Mouse (Mus musculus) midbrain, embryonic 14.5 days (tissue): ENCODE measurements at regions not wholly inside any gene's neighbourhood (a gene's known extent, or its start where the extent isn't known, plus 50 kb on each side); places are given as distances from the start of the nearest gene placed in this dataset.

Experiments used
- ATAC-seq: fragments of 200-750 bp; cut with Nextera tagmentation; 2 replicates; pipeline ENCODE4 v1.8.0; 2017; ENCODE audit warnings: moderate number of reproducible peaks, moderate library complexity; ENCODE audit not compliant: low FRiP score, low TSS enrichment
- DNase-seq: peaks from one replicate; pipeline ENCODE4 v3.0.0-alpha.2; 2015
- H3K27ac ChIP-seq: fragments of 300-500 bp; sonication (generic); replicated peaks from 2 replicates; pipeline ENCODE4 v1.5.1; 2014; ENCODE audit warnings: mild to moderate bottlenecking, low read depth, low read length, moderate library complexity
- H3K27me3 ChIP-seq: fragments of 300-500 bp; sonication (generic); 2 replicates; pipeline ENCODE4 v1.6.1; 2014; ENCODE audit warnings: low read length, control low read depth, mixed read lengths; ENCODE audit not compliant: control insufficient read depth, insufficient read depth
- H3K36me3 ChIP-seq: fragments of 300-500 bp; sonication (generic); 2 replicates; pipeline ENCODE4 v1.6.1; 2014; ENCODE audit warnings: low read length, control low read depth; ENCODE audit not compliant: control insufficient read depth, insufficient read depth
- H3K4me1 ChIP-seq: fragments of 300-500 bp; sonication (generic); 2 replicates; pipeline ENCODE4 v1.6.1; 2014; ENCODE audit warnings: mild to moderate bottlenecking, antibody characterized with exemption, low read length, control low read depth; ENCODE audit not compliant: control insufficient read depth, insufficient read depth
- H3K4me2 ChIP-seq: fragments of 300-500 bp; sonication (generic); 2 replicates; pipeline ENCODE4 v1.6.1; 2014; ENCODE audit warnings: mild to moderate bottlenecking, low read length, moderate library complexity
- H3K4me3 ChIP-seq: fragments of 300-500 bp; sonication (generic); replicated peaks from 2 replicates; pipeline ENCODE4 v1.5.1; 2014; ENCODE audit warnings: low read depth, low read length
- H3K9ac ChIP-seq: fragments of 300-500 bp; sonication (generic); replicated peaks from 2 replicates; pipeline ENCODE4 v1.6.1; 2014; ENCODE audit warnings: mild to moderate bottlenecking, low read length, moderate library complexity
- H3K9me3 ChIP-seq: fragments of 300-500 bp; sonication (generic); 2 replicates; pipeline ENCODE4 v1.6.1; 2016; ENCODE audit warnings: low read length, control low read depth, mixed read lengths; ENCODE audit not compliant: control insufficient read depth
- WGBS: fragments of 180-500 bp; shearing (Covaris S2); extraction: QIAGEN DNeasy Blood & Tissue Kit; methylation state at CpG from one replicate; pipeline ENCODE4 v1.1.7; 2014; 5-methylcytosine and 5-hydroxymethylcytosine counted together

DNA sequence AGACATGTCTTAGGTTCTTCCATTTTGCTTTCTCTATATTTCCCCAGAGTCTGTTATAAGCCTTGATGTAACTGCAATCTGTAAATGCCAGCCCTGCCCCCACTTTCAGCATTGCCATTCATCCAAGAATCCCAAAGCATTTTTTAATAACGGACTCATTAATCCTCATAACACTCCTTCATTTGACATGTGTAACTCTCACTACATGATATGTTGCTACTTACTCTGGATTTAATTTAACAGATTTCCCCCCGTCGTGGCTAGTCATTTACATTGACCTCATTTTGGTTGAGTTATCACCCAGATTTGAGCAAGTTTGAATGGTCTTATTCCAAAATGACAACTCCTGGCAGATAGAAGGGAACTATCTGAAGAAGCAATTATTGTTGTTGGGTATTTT is 116.2 kb upstream of the Npvf start:
- Histone ChIP-seq H3K27me3 (no peaks in the 10 kb centered on the region), H3K9ac (no peak overlapping the region), H3K9me3 (no peaks in the 10 kb centered on the region), H3K36me3 (no peaks in the 10 kb centered on the region), H3K4me3 (no peak overlapping the region), H3K4me1 (peaks cover 20% of the 10 kb centered on the region), H3K4me2 (no peak overlapping the region), H3K27ac (no peak overlapping the region)
- DNase-seq (no peak), ATAC-seq (no peak)
- 72% methylated on average over 3 of the region's 3 CpGs for WGBS

- no peak overlapping the region for H3K9ac ChIP-seq
- DNase-seq (peak; percentile 49), ATAC-seq (no peak)
- H3K4me3 ChIP-seq: no peak overlapping the region
- H3K36me3 ChIP-seq: no peaks in the 10 kb centered on the region
- 44% methylated on average over 4 of the region's 4 CpGs for WGBS
- no peak overlapping the region for H3K4me2 ChIP-seq
- no peaks in the 10 kb centered on the region for H3K27me3 ChIP-seq
- peak overlapping the region; percentile 96 for H3K27ac ChIP-seq
- peaks cover 39% of the 10 kb centered on the region for H3K4me1 ChIP-seq
- no peaks in the 10 kb centered on the region for H3K9me3 ChIP-seq
These were observed 121.4 kb upstream of the Npvf start for GRCm38 (mm10) chr6:50775637-50776036.

DNA sequence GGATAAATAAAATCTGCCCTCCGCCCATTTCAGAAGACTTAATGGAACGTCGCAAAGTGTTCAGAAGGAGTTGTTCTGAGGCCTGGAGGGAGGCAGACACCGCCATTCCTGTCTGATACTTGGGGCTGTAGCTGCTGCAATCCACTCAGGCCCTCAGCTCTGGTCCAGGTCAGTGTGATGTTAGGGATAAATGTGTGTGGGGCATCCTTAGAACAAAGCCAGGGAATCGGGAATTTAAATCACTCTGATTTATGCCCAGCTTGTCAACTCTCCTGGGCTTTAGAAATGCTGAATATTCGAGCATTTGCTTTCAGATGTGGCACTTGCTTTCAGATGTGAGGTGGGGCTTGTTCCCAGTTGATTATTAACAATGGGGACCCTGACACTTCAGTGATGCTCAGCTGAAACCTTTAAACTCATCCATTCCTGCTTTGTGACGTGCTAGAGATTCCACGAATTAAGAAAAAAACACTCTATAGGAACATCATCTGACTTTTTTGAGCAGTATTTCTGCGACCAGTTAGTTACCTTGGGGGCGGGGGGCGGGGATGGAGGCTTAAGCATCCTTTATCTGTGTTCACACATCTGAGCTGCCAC is 122.1 kb upstream of the Npvf start:
- WGBS: 12% methylated on average over 11 of the region's 11 CpGs
- Histone ChIP-seq H3K4me3 (no peak overlapping the region), H3K27ac (peak overlapping the region; percentile 96), H3K9ac (peak overlapping the region; percentile 28; the same call in 1 of the 2 replicates), H3K9me3 (no peaks in the 10 kb centered on the region), H3K36me3 (no peaks in the 10 kb centered on the region), H3K4me1 (peaks cover 39% of the 10 kb centered on the region), H3K27me3 (no peaks in the 10 kb centered on the region), H3K4me2 (peak overlapping the region; percentile 36)
- ATAC-seq (peak; percentile 37), DNase-seq (peak; percentile 69)

DNA sequence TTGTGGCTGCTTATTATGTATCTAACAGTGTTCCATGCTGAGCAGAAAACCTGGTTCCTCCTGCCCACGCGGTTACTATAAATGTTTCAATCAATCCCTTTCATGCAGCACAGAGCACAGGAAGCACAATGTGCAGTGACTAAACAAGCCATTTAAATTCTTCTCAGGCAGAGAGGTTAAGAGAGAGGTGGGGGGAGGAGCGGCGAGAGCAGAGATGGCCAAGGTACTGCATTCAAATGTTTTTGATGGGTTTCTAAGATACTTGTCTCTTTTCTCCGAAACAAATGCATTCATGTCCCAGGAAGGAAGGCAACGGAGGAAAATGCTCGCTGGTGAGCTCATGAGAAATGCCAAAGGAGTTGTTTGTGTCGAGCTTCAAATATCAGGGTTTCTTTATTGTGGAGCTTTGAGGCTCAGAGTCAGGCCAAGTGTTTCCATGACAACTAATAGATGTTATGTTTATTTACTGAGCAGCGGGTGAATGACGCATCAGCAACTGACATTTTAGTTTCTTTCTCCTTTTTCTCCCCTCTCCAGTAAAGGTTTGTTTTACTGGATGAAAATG is 122.8 kb upstream of the Npvf start:
- peak overlapping the region; percentile 36 for H3K4me2 ChIP-seq
- H3K36me3 ChIP-seq: no peaks in the 10 kb centered on the region
- DNase-seq (peak; percentile 88), ATAC-seq (peak; percentile 89)
- no peaks in the 10 kb centered on the region for H3K9me3 ChIP-seq
- WGBS: under 1% methylated on average over 10 of the region's 10 CpGs
- H3K4me3 ChIP-seq: no peak overlapping the region
- peaks cover 39% of the 10 kb centered on the region for H3K4me1 ChIP-seq
- H3K9ac ChIP-seq: peak overlapping the region; percentile 36
- no peaks in the 10 kb centered on the region for H3K27me3 ChIP-seq
- H3K27ac ChIP-seq: peak overlapping the region; percentile 96

GRCm38 (mm10) chr6:50777827-50778226 is 123.6 kb upstream of the Npvf start:
- WGBS: 17% methylated on average over 4 of the region's 4 CpGs
- Histone ChIP-seq H3K4me3 (no peak overlapping the region), H3K36me3 (no peaks in the 10 kb centered on the region), H3K4me1 (peaks cover 39% of the 10 kb centered on the region), H3K27ac (peak overlapping the region; percentile 96), H3K27me3 (no peaks in the 10 kb centered on the region), H3K9ac (no peak overlapping the region), H3K4me2 (peak overlapping the region; percentile 36), H3K9me3 (no peaks in the 10 kb centered on the region)
- no peak for ATAC-seq
- DNase-seq: peak; percentile 51

- Histone ChIP-seq H3K27ac (no peak overlapping the region), H3K4me1 (peaks cover 27% of the 10 kb centered on the region), H3K4me2 (no peak overlapping the region), H3K36me3 (no peaks in the 10 kb centered on the region), H3K4me3 (no peak overlapping the region), H3K9ac (no peak overlapping the region), H3K9me3 (no peaks in the 10 kb centered on the region), H3K27me3 (no peaks in the 10 kb centered on the region)
- whole genome bisulfite sequencing: 81% methylated on average over 3 of the region's 3 CpGs
- DNase-seq (no peak), ATAC-seq (no peak)
These were observed 126.4 kb upstream of the Npvf start for GRCm38 (mm10) chr6:50780677-50781076.

DNA sequence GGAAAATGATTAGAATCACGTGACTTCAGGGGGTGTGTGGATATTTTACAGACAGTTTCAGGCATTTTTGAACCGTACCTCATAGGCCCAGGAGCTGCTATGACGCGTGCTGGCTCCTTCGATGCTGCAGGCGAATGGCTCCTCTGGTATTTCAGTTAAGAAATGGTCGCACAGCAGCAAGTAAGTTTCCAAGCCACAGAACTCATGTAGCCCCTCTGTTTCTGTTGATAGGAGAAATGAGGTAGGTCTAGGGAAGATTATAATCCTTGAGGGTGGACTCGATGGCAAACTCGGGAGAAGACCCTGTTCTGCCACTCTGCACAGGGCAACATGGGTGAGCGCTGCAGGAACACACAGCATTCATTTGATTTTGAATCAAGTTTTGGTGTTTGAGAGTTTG is 127.0 kb upstream of the Npvf start:
- H3K27me3 ChIP-seq: no peaks in the 10 kb centered on the region
- no peak overlapping the region for H3K4me3 ChIP-seq
- peaks cover 21% of the 10 kb centered on the region for H3K4me1 ChIP-seq
- ATAC-seq: no peak
- DNase-seq: no peak
- H3K4me2 ChIP-seq: no peak overlapping the region
- H3K9ac ChIP-seq: no peak overlapping the region
- H3K9me3 ChIP-seq: no peaks in the 10 kb centered on the region
- H3K36me3 ChIP-seq: no peaks in the 10 kb centered on the region
- 90% methylated on average over 10 of the region's 10 CpGs for WGBS
- H3K27ac ChIP-seq: no peak overlapping the region

- WGBS: 81% methylated on average over 2 of the region's 2 CpGs
These were observed 128.0 kb upstream of the Npvf start for GRCm38 (mm10) chr6:50782221-50782620.

GRCm38 (mm10) chr6:50783494-50783893 is 129.3 kb upstream of the Npvf start:
- no peaks in the 10 kb centered on the region for H3K36me3 ChIP-seq
- H3K4me1 ChIP-seq: no peaks in the 10 kb centered on the region
- no peaks in the 10 kb centered on the region for H3K9me3 ChIP-seq
- no peak overlapping the region for H3K4me2 ChIP-seq
- no peaks in the 10 kb centered on the region for H3K27me3 ChIP-seq
- 55% methylated on average over 10 of the region's 10 CpGs for WGBS
- H3K27ac ChIP-seq: peak overlapping the region; percentile 63
- ATAC-seq (no peak), DNase-seq (peak; percentile 58)
- no peak overlapping the region for H3K4me3 ChIP-seq
- H3K9ac ChIP-seq: no peak overlapping the region

More at GRCm38 (mm10) chr6:50782221-50782620, 128.0 kb upstream of the Npvf start:
- H3K4me1 ChIP-seq: peaks cover 12% of the 10 kb centered on the region
- H3K9me3 ChIP-seq: no peaks in the 10 kb centered on the region
- no peaks in the 10 kb centered on the region for H3K36me3 ChIP-seq
- no peak for ATAC-seq
- no peaks in the 10 kb centered on the region for H3K27me3 ChIP-seq
- no peak overlapping the region for H3K4me2 ChIP-seq
- no peak for DNase-seq
- H3K9ac ChIP-seq: no peak overlapping the region
- H3K4me3 ChIP-seq: no peak overlapping the region
- no peak overlapping the region for H3K27ac ChIP-seq
